In genomic region chr6:5218190-5218589, GRCm38 (mm10) we compare ENCODE assay signal across 21 mouse cellular contexts. TPM values are rescaled to one million over a fixed set of nuclear protein-coding genes. Genes with fewer than 3 reads are reported as not detected.
"Had no signal": no experiment of that assay in that cellular context is flagged by ENCODE, and none has a peak within 500 bp of the region (broad histone marks: within the 10 kb centered on the region; RNA-seq: fewer than 3 reads in every experiment).

No protein-coding gene starts in this region.

- H3K36me3 ChIP-seq: limb, embryonic 10.5 days; neural tube, embryonic 13.5 days; stomach, embryonic 15.5 days had no signal

- H3K27ac ChIP-seq: left cerebral cortex, adult 2 months; limb, embryonic 10.5 days; macrophage; neural tube, embryonic 13.5 days; stomach, embryonic 15.5 days had no signal

- H3K4me2 ChIP-seq: lung, embryonic 14.5 days; midbrain, embryonic 11.5 days; neural tube, embryonic 13.5 days; stomach, embryonic 15.5 days had no signal

- H3K4me3 ChIP-seq: left cerebral cortex, adult 2 months; limb, embryonic 10.5 days; megakaryocyte, embryonic 14.5 days; neural tube, embryonic 13.5 days; stomach, embryonic 15.5 days had no signal

- H3K27me3 ChIP-seq: megakaryocyte, embryonic 14.5 days; neural tube, embryonic 13.5 days; stomach, embryonic 15.5 days had no signal

- H3K4me1 ChIP-seq: megakaryocyte, embryonic 14.5 days; neural tube, embryonic 13.5 days; stomach, embryonic 15.5 days had no signal

- ATAC-seq: midbrain, embryonic 16.5 days had no signal

- DNase-seq: kidney, adult 18-20 months; kidney, postnatal 10 days; kidney, postnatal 4 days; lung, embryonic 14.5 days; lung, postnatal 10 days; retina, postnatal 1 day; right cerebral cortex, postnatal 14 days; thymus, postnatal 4 days had no signal

- H3K9me3 ChIP-seq: limb, embryonic 10.5 days; megakaryocyte, embryonic 14.5 days; neural tube, embryonic 13.5 days; stomach, embryonic 15.5 days had no signal

- H3K9ac ChIP-seq: lung, embryonic 14.5 days; neural tube, embryonic 13.5 days; stomach, embryonic 15.5 days had no signal

RNA-seq across cellular contexts. Expression of gene Pon1, which starts 24.4 kb away (rescaled TPM):
- total RNA-seq: layer of hippocampus, adult 8-10 months; left cerebral cortex, adult 2 months; left cerebral cortex, postnatal 14 days had no signal
- polyA plus RNA-seq: kidney, embryonic 14.5 days; limb, embryonic 10.5 days; limb, embryonic 14.5 days; lung, embryonic 14.5 days; macrophage; neural tube, embryonic 13.5 days; thymus, postnatal 0 days had no signal
